14 mouse cellular contexts compared by ENCODE assay signal in the genomic region with DNA sequence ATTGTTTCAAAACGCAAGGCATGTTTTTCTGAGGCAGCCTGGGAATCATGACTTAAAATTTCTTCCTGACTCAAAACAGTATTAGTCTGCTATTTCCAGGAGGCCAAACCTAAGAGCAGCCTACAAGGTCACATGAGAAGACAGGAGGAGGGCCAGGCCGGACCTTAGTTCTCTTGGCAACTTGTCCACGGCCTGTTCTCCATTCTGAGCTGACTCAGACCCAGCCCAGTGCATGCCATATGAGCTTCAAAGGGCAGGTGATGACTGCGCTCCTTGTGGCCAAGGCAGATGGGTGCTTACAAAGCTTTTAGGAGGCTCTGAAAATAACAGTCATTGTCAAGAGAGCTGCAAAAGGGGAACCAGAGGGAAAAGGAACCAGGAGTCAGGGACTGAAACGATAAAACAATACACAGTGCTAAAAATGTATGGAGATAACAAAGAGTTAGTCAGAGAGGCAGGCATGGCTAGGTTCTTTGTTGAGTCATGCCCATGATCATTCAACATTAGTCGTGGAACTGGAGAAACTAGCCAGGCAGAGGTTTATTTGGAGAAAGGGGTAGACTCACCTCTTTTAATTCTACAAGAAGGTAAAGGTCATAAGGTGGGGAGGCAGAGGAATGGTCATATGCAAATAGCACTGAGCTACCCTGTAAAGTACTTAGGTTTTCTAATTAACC.
DNase-seq lines count a peak whose midpoint lies in the region; ATAC-seq lines count a peak whose summit lies in the region.
"Had no signal": no experiment of that assay in that cellular context is flagged by ENCODE, and none has a peak within 500 bp of the region (broad histone marks: within the 10 kb centered on the region; RNA-seq: fewer than 3 reads in every experiment).

No protein-coding gene starts in this region.

- H3K27ac ChIP-seq in forebrain, embryonic 14.5 days (ENCODE audit: low read depth, low read length), result no peak overlapping the region
- H3K27ac ChIP-seq: liver, embryonic 12.5 days; midbrain, embryonic 12.5 days; neural tube, embryonic 12.5 days had no signal

- no peaks in the 10 kb centered on the region for H3K27me3 ChIP-seq in forebrain, embryonic 14.5 days (replicated peaks; ENCODE audit: control insufficient read depth, insufficient read depth, low read length)
- H3K27me3 ChIP-seq: liver, embryonic 12.5 days; midbrain, embryonic 12.5 days; neural tube, embryonic 12.5 days had no signal

- intact Hi-C loops in gastrocnemius, postnatal 14 days (cut with DNase I; ENCODE audit: low total_unique reads), result no loop called here

- no peaks in the 10 kb centered on the region for H3K9me3 ChIP-seq in forebrain, embryonic 14.5 days (replicated peaks; ENCODE audit: control insufficient read depth, low read length)
- H3K9me3 ChIP-seq: liver, embryonic 12.5 days; midbrain, embryonic 12.5 days; neural tube, embryonic 12.5 days had no signal

- no peak overlapping the region for H3K4me3 ChIP-seq in forebrain, embryonic 14.5 days (ENCODE audit: low read depth, low read length)
- H3K4me3 ChIP-seq: liver, embryonic 12.5 days; midbrain, embryonic 12.5 days; neural tube, embryonic 12.5 days had no signal

- no peaks in the 10 kb centered on the region for H3K36me3 ChIP-seq in forebrain, embryonic 14.5 days (ENCODE audit: control insufficient read depth, insufficient read depth, low read length)
- H3K36me3 ChIP-seq: G1E; liver, embryonic 12.5 days; midbrain, embryonic 12.5 days; neural tube, embryonic 12.5 days had no signal

- no peaks in the 10 kb centered on the region for H3K4me1 ChIP-seq in forebrain, embryonic 14.5 days (ENCODE audit: control insufficient read depth, insufficient read depth, low read length)
- H3K4me1 ChIP-seq: liver, embryonic 12.5 days; midbrain, embryonic 12.5 days; neural tube, embryonic 12.5 days had no signal

- H3K4me2 ChIP-seq in forebrain, embryonic 14.5 days (ENCODE audit: low read length), result no peak overlapping the region
- H3K4me2 ChIP-seq: liver, embryonic 12.5 days; midbrain, embryonic 12.5 days; neural tube, embryonic 12.5 days had no signal

- peak; percentile 1 for DNase-seq in 416B (ENCODE audit: low read depth)
- peak; percentile 14 for DNase-seq in Muller cell, postnatal 12 days (ENCODE audit: inconsistent ontology term)
- DNase-seq in gastrocnemius, postnatal 14 days, result peak; percentile 5
- peak; percentile 45 for DNase-seq in skeletal muscle tissue, adult 2 months (ENCODE audit: low read depth, low spot score)
- DNase-seq in lung, postnatal 4 days, result no peak
- DNase-seq in forebrain, embryonic 14.5 days (ENCODE audit: low spot score), result no peak
- no peak for DNase-seq in cerebellum, adult 9-10 months
- DNase-seq: cerebellum, postnatal 14 days; lung, postnatal 14 days; thymus, postnatal 14 days had no signal

- ATAC-seq in forebrain, embryonic 14.5 days, result no peak
- ATAC-seq: liver, embryonic 12.5 days had no signal

- WGBS in forebrain, embryonic 14.5 days, result 86% methylated on average over 6 of the region's 6 CpGs

- no peak overlapping the region for H3K9ac ChIP-seq in forebrain, embryonic 14.5 days (ENCODE audit: low read length)
- H3K9ac ChIP-seq: liver, embryonic 12.5 days; midbrain, embryonic 12.5 days; neural tube, embryonic 12.5 days had no signal

Comparison
In these comparisons a context has a peak if more than half of its experiments do, and no peak if none do; other contexts are left out.
1. DNase-seq: peak in 416B (single experiment), Muller cell, postnatal 12 days (single experiment), gastrocnemius, postnatal 14 days (single experiment) and skeletal muscle tissue, adult 2 months (single experiment); none in lung, postnatal 4 days (0 of 2), forebrain, embryonic 14.5 days (single experiment) and cerebellum, adult 9-10 months (single experiment).